Mouse (Mus musculus) fat pad, adult 2 months (tissue): Measurements from ENCODE around the gene Lnx2.

Experiments used
- DNase-seq: peaks from one replicate; pipeline ENCODE4 v3.0.0-alpha.2; 2011; ENCODE audit warnings: low read depth, low spot score; ENCODE audit errors: extremely low read depth

Lnx2 gene

DNA sequence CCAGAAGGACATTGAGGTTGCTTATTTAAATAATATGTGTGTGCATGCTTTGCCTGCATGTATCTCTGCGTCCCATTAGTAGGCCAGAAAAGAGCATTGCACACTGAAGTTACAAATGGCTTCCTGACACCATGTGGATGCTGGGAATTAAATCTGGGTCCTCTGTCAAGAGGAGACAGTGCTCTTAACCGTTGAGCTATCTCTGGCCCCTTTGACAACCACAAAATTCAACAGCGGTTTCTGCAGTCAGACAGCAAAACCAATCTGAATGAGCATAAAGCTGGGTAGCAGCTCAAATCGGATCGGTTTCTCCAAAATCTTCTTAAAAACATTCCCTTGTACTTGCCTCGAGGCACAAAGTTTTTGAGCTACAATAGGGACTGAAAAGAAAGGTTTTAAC is 23.3 kb downstream of the Lnx2 start:
- no peak for DNase-seq

DNA sequence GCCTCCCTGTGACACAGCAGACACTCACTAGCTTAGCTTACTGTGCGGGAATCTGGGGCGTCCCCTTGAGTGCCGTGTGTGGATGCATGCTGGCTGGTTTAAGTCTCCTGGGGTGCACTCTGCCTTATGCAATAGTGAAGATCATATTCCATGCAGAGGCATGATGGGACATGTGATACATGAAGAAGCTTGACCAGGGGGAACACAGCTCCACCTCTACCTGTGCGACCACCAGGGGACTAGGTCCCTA is 24.2 kb downstream of the Lnx2 start:
- no peak for DNase-seq

DNA sequence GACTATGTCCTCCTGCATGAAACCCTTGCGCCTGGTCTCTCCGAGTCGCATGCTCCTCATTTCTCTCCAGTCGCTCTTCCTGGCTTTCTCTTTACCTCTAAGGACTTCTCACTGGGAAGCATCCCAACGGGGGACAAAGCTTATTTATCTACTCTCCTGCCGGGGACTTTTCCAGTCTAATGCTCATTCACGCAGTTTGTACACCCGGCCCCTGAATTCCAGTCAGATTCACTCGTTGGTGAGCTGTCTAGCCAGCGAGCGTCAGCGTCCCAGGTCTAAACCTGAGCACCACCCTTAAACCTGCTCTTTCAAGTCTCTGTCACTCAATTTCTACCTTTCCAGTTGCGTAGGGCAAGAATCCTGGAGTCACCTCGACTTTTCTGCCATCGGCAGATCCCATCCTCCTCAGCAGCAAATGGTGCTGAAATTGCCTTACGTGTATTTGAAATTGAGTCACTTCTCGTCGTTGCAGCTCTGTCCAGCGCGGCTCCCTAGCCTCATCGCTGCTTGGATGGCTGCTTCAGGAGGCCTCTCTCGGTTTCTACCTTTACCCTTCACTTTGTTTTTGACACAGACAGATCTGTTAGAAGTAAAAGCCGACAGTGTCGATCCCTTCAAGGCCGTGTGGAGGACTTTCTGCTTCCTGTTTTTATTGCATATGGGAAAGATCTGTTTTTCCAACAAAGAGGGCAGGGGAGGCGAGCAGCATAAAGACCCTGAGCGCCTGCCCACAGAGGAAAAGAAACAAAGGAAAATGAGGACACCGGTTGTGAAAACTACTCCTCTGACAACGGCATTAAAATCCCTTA is 24.7 kb downstream of the Lnx2 start:
- no peak for DNase-seq

DNA sequence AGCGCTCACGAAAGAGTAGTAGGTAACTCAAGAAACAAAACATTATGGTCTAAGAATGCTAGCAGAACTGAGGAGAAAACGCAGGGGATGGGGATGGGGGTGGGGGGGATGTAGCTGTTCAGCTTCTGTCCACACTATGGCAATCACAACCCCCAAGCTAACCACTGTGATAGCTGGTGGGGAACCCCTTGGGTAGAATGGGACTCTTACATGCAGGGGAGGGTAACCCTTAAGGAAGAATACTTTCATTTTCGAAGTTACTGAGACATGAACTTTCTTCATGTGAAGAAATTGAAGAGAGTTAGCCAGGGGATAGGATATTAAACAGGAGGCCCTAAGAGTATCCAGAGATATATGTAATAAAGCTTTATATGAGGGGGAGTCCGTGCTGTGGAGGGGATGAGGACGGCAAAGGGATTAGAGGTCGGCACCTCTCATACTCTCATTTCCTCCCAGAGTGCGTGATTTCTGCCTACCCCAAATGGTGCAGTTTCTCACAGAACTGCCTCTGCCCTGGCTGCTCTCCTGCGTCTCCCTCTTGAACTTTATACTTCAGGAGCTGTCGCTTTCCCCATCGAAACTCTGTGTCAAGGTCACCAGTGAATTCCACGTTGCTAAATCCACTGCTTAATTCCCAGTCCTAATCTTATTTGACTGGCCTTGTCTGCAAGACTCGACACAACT is 25.4 kb downstream of the Lnx2 start:
- DNase-seq = no peak

DNA sequence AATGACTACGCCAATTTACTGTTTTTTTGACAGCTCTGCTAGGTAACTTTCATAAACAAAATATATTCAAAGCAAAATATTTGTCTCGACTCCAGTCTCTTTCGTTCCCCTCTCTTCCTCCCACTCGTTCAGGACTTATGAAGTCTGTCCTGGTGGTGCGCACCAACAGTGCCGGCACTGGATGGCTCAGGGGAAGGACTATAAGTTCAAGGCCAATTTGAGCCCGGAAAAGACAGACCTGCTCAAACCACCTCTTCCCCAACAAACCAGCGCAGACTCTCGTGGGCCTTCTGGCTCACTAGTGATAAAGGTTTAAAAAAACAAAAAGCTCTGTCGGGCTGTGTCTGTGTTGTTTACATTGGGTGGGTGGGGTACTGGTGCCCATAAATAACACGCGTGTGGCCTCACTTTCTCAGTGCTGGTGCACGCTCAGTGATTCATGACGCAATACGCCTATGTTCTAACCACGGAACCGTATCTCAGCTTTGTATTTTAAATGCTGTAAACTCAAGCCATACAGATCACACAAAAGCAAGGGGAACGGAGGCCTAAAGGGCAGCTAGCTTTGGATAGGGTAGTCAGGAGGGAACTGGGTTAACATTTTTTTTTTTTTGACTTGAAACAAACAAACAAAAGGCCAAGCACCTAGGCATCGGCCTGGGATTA is 26.7 kb downstream of the Lnx2 start:
- no peak for DNase-seq

DNA sequence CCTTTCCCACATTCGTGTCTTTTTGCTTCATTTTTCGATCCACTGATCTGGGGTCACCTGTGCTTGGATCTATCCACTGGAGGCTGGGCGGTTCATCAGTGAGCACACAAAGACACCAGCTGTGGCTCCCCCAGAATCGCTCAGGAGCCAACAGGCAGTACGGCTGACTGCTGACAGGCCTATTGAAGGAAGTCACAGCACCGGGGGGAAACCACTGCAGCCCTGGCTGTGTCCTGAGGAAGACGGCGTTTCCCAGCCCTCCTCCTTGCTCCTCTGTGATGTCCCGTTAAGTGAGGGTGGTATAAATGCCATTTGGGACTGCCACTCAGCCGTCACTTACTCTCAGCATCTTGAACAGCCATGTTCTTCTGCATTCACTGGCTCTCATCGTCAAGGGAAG is 30.5 kb downstream of the Lnx2 start:
- no peak for DNase-seq

DNA sequence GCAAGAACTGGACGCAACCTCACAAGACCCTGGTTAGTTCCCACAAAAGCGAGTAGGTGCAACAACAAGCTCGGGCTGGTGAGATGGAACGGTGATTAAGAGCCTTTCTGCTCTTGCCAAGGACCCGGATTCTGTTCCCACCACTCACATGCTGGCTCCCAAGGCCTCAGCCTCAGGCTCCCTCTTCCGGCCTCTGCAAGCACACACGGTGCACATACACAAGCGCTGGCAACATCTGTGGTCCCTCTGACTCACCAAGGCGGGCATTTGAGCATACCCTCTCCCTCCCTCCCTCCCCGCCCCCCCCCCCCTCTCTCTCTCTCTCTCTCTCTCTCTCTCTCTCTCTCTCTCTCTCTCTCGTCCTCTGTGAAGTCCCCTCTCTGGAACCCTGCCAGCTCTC is 31.1 kb downstream of the Lnx2 start:
- no peak for DNase-seq

DNA sequence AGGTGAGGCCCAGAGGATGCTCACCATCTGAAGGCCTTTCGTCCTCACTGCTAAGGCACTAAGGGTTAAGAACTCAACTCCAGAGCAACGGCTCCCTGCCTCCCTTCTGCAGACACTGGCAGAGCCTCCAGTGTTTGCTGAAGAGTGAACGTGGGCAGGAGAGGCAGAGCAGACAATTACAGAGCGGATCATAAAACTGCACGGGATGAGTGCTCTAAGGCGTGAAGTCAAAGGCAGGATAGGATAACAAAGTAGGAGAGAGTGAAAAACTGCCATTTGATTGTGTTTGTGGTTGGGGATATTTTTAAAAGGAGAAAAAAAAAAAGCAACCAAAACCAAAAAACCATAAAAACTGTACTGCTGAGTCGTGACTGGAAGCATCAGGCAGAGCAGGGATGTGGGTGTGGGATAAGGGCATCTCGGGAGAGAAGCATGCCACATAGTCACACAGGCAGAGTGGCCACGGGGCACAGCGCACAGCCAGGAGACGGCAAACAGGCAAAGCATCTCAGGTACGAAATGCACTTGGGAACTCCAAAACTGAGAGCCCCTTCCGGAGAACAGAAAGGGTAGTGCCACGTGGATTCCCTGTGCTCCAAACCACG is 33.0 kb downstream of the Lnx2 start:
- DNase-seq = no peak

DNA sequence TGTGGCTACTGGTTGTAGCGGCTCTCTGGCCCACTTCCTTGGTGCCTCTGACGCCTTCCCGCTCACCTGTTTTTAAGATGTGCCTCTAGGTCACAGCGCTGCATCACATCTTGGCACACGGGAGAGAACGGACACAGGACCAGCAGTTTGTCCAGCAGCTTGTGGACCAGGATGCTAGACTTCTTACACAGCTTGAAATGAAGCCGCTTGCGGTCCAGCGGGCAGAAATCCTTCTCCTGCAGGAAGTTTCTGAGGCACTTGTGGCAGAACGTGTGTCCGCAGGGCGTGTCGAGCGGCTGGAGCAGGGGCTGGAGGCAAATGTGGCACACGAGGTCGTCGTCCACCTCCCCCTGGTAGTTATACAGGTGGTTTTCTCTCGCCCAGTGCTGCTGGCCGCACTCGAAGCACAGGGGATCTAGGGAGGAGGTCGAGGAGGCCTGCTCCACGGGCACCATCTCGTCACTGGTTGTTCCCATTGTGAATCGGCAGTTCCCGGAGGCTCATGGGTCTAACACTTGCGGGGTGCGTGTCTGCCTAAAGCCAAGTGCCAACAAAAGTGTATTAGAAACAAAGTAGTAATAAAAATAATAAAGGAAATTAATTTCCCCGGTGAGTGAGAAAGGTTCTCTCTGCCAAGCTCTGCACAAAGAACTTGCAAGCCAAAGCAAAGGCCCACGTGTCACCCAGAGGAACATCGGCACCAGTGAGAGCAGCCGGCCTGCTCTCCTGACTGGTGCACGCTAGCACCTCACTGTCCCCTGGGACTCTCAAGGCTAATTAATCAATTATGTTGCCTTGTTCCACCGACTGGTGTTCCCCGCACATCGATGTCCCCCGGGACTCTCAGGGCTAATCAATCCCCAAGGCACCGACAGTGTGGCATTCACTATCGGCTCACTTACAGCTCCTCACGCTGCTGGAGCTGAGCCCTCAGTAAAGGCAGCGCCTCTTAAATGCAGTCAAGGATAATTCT is 34.1 kb downstream of the Lnx2 start:
- no peak for DNase-seq

DNA sequence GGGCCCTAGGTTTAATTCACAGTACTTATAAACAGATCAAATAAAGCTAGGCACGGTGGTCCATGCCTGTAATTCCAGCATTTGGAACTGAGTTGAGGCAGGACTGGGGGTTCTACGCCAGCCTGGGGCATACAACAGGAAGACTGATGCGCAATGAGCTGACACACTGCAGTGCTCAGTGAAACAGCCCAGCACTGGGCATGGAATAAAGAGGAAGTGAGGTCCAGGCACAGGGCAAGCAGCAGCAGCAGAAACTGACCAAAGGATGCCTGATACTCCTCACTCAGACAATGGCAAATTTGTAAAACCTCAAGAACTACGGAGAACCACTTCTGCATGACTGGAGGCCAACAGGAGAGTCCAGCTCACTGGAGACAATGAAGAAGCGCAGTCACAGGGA is 37.0 kb downstream of the Lnx2 start:
- no peak for DNase-seq

DNA sequence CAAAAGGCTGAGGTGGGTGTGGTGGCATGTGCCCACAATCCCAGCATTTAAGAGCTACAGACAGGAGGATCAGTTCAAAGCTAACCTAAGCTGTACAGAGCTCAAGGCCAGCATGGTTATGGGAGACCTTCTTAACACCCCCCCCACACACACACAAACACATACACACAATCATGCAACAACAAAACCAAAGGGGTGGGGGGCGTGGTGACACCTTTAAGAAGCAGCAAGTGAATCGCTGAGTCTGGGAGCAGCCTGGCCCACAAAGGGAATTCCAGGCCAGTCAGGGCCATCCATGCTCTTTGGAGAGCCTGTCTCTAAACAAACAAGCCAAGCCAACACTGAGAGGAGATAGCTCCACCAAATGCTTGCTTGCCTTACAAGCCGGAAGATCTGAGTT is 38.8 kb downstream of the Lnx2 start:
- DNase-seq = no peak

DNA sequence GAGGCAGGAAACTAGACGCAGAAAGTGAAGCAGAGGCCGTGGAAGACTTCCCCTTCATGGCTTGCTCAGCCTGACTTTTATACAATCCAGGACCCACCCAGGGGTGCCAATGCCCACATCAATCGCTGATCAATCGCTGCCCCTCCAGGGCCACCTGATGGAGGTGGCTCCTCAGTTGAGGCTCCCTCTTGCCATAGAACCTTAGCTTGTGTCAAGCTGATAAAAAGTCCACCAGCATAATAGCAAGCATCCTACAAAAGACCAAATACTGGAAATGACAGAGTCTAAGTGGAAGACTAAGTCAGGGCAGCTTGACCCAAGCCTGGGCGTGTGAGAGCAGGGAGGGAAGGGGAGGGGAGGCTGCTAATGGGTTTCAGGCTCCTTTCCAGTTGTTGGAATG is 39.7 kb downstream of the Lnx2 start:
- DNase-seq = no peak

DNA sequence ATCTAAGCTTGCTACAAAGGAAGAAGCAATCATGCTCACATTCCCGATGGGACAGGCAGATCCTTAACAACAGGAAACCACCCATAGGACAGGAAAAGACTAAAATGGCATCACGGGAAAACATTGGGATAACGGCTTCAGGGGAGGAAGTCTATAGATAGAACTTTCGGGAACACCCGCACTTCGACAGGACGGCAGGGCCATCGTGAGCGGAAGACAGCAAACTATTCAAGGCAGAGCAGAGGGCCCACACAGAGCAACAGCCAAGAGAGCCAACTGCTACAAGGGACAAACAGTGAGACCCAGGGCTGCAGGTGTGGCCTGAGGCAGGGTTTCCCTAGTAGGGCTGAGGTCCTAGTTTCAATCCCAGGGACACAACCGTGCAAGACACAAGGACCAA is 40.4 kb downstream of the Lnx2 start:
- DNase-seq = no peak

DNA sequence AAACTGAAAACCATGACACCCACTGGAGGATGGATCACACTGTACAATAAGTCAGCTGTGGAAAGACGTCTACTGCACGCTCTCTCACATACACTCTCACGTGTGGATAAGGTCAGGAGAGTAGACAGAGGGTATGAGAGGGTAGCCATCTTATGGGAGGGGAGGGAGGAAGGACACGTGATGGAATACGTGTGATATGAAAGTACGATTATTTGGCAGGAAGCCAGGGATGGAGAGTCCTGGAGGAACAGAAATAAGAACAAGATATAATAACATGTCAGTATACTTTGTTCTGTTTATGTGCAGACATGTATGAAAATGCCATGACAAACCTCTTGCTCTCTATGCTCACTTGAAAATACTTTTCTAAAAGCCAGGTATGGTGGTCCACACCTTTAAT is 41.1 kb downstream of the Lnx2 start:
- DNase-seq = no peak

DNA sequence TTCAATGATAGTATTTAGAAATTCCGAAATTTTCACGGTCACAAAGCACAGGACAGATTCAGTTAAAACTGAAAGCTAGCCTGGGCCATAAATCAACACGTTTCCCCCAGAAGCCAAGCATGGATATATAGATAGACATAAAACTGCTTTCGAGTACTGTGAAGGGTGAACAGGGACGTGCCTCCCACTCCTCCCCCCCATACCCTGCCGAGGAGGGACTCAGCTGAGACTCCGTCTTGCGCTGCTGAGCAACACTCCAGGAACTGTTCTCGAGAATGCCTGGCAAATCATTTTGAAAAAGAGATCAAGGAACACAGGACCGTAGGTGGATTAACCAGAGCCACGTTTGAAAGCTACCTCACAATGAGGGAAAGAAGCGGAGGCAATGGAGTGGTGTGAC is 42.1 kb downstream of the Lnx2 start:
- DNase-seq = no peak

DNA sequence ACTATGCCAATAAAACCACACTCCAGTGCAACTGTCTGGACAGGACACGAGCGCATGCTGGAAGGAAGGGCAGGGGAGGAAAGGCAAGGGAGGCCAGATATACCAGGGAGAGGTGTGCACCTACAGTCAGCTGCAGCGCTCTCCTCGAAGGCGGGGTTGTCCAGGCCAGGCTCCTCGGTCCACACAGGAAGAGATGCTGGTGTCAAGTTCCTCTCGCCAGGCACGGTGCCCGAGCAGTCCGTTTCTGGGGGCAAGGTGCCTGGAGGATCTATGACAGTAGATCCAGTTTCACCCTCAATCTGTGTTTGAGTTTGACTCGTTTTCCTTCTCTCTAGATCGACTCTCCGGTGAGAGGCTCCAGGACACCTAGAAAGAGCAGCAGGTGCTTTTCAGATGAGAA is 43.2 kb downstream of the Lnx2 start:
- no peak for DNase-seq

DNA sequence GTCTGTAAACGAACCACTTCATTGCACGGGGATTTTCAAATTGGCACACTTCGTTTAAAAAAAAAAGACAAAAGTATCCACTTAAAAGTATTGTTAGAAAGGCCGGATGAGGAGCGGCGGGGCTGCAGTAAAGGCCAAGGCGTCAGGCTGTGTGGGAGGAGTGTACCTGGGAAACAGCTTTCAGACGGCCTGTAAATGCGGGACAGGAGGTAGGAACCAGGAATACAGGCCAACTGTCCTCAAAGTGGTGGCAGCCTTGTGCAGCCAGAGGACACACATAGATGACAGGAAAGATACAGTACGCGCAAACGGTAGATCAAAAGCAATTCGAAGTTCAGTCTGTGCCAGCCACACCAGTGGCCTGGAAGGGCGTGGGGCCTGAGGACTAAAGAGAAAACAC is 45.1 kb downstream of the Lnx2 start:
- DNase-seq = no peak

DNA sequence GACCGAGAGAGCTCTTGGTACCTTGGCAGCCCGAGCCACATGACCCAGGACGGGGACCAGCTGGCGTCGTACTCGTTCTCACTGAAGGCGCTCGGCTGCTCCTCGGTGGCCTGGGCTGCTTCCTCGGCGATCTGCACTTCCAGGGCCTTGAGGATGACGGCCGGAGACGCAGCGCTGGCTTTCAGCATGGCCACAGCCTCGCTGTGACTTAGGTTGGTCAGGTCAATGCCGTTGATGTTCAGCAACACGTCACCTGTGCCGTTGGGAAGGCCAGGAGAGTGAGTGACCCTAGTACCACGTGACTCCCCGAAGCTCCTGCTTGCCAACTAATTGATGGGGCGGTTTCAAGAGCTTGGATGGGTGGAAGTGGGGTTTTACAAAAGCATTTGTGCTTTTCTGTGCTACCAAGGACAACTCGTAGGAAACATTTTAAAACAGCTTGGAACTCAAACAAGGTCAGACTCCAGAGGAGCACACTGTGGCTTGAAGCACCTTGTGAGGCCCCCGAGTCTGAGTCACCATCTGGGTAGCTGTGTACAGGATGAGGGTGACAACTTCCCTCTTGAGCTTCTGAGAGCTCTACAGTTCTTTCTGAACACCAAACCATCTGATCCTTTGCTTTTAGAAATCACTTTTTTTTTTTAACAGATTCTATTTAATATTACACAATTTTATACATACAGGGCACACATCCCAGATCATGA is 51.9 kb downstream of the Lnx2 start:
- DNase-seq = no peak

DNA sequence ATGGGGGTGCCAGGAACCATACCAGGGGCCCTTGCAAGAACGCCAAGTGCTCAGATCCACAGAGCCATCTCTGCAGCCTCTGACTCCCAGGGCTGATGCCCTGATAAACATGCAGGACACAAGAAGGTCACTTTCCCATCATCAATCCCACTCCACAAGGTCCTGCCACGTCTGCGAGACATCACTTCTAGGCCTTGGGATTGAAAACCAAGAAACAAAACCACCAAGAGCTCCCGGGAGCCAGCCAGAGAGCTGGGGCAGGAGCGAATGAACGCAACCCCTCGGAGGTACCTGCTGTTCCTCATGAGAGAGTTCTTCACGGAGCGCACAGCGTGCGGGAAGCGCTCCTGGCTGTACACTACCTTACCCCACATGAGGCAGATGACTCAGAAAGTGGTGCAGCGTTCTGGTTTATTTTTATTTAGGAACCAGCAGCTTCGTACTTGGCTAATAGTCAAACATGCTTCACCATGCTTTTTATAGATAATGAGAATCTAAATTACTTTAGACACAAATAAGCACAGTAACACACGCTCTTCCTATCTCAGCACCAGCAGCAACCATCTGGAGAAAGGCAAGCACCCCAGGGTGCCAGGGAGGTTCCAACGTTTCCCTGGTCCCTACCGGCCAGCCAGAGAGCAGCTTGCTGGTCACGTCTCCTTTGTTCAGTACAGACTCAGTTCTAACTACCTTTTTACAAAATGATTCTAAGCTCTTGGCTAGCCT is 53.0 kb downstream of the Lnx2 start:
- no peak for DNase-seq
